Mouse (Mus musculus) left cerebral cortex, postnatal 25 days (tissue): Measurements from ENCODE around the gene Kmt2d. TPM values are rescaled to one million over a fixed set of nuclear protein-coding genes. Genes with fewer than 3 reads are reported as not detected.
A peak's percentile ranks its signal among the peaks of the same experiment; 100 is the strongest.

Experiments used
- DNase-seq, 2 experiments: peaks; one replicate each; pipeline ENCODE4 v3.0.0; 2022; ENCODE audit warnings: low spot score in 2 of 2, mixed read lengths in 1 of 2
- intact Hi-C: fragments of 180-260 bp; cut with DNase I; formaldehyde crosslinking; loops from one replicate; pipeline ENCODE4 v1.15.1; 2025
- total RNA-seq, 2 experiments: library from RNA; stranded (reverse); gene quantifications; 2 replicates each; pipeline ENCODE4 v1.2.3; 2021

The Kmt2d gene
- total RNA-seq, 2 experiments from 2014 or later, result 78.0 to 80.2 TPM

GRCm38 (mm10) chr15:98807895-98808650 is 62.9 kb downstream of the Kmt2d start:
- peak; percentile 86 to 90 for DNase-seq
- intact Hi-C loops, result loop anchor here (5.0 kb wide), 1 partner anchor 414 kb away; the partner anchor contains the start of gene Kcnh3

GRCm38 (mm10) chr15:98806809-98807770 is 63.9 kb downstream of the Kmt2d start:
- intact Hi-C loops, result loop anchor here (5.0 kb wide), 1 partner anchor 415 kb away; the partner anchor contains the start of gene Kcnh3
- DNase-seq, result peak in 1 of 2 experiments; percentile 45

GRCm38 (mm10) chr15:98806071-98806808 is 64.8 kb downstream of the Kmt2d start:
- intact Hi-C loops, result loop anchor here (5.0 kb wide), 1 partner anchor 416 kb away; the partner anchor contains the start of gene Kcnh3

DNA sequence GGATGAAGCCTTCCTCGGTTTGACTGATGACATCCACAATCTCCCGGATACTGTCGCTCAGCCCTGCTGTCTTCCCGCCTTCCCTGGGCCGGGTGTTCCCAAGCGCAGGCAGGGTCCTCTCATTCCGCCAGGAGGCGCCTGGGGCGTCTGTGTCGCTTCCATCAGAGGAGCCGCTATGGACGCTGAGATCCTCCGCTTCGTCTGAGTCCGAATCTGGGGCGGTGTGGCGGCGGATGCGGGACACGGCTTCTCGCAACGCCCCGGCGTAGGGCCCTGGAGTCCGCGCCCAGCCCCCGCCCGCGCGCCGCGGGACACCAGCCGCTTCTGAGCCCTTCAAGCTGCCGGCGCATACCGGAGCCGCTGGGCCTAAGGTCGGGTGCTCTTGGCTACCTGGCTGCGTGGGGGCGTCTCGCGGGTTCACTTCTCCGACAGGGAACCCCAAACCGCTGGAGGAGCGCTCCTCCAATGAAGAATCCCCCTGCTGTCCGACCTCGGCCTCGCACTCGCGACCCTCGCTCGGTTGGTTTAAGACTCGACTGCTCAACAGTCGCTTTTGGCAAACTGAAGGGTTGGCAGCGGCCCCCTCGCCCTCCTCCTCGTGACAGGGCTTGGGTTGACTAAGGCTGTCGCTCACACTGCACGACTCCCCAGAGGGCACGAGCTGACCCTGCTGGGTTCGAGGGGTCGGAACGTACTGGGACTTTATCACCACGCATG is 65.5 kb downstream of the Kmt2d start:
- intact Hi-C loops, result loop anchor here (1.0 to 5.0 kb wide), 2 partner anchors 25 to 417 kb away; partner anchors contain the start of gene Kcnh3
- DNase-seq, result peak; percentile 79 to 85

More at GRCm38 (mm10) chr15:98806071-98806808, 64.8 kb downstream of the Kmt2d start:
- DNase-seq, result no peak

DNA sequence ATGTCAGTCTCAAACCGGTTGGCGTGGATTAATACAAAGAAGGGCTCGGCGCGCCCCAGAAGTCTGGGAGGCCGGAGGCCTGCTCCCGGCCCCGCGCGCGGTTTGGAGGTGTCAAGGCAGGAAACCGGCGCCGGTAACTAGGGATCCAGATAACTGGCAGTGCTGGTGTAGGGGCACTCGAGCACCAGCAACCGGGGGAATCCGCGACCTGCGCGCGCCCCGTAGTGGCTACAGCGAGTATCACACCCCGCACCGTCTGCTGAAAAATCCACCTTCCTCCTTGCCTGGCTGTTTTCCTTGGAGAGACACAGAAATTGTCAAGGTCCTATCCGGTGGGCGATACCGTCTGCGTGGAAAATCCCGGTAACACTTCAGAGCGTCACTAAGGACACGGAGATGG is 67.0 kb downstream of the Kmt2d start:
- peak; percentile 90 to 95 for DNase-seq
- intact Hi-C loops, result loop anchor here (5.0 kb wide), 1 partner anchor 142 kb away; the partner anchor contains the start of gene Ddx23

DNA sequence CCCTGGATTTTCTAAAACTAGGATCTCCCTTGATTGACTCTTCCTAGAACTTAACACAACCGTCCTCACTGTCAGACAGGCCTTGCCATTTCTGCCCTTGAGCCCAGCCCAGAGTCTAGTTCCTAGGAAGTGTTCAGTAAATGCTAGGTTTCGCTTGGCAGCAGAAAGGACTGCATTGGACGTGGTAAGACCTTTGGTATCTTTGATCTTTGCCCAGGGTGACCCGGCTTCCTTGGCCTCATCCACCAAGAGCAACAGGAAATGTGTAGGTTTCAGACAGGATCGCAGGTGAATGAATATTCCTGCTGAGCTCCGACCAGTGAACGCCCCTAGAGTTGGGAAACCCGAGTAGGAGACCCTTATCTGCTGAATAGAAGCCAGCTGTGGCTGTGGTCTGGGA is 68.1 kb downstream of the Kmt2d start:
- intact Hi-C loops, result loop anchor here (5.0 kb wide), 1 partner anchor 141 kb away; the partner anchor contains the start of gene Ddx23
- DNase-seq, result no peak

GRCm38 (mm10) chr15:98799396-98799795 is 71.6 kb downstream of the Kmt2d start:
- DNase-seq, result peak; percentile 74 to 77
- intact Hi-C loops, result loop anchor here (10.0 kb wide), 1 partner anchor 225 kb away; the partner anchor contains the start of genes 4930415O20Rik and Ccnt1

GRCm38 (mm10) chr15:98798903-98799302 is 72.1 kb downstream of the Kmt2d start:
- intact Hi-C loops, result loop anchor here (10.0 kb wide), 1 partner anchor 224 kb away; the partner anchor contains the start of genes 4930415O20Rik and Ccnt1
- no peak for DNase-seq

- DNase-seq, result no peak
- intact Hi-C loops, result loop anchor here (10.0 kb wide), 1 partner anchor 223 kb away; the partner anchor contains the start of genes 4930415O20Rik and Ccnt1
These were observed 73.0 kb downstream of the Kmt2d start for GRCm38 (mm10) chr15:98797835-98798492.

- DNase-seq, result peak in 1 of 2 experiments; percentile 59
- intact Hi-C loops, result loop anchor here (10.0 kb wide), 1 partner anchor 222 kb away; the partner anchor contains the start of genes 4930415O20Rik and Ccnt1
These were observed 74.0 kb downstream of the Kmt2d start for GRCm38 (mm10) chr15:98796803-98797595.

DNA sequence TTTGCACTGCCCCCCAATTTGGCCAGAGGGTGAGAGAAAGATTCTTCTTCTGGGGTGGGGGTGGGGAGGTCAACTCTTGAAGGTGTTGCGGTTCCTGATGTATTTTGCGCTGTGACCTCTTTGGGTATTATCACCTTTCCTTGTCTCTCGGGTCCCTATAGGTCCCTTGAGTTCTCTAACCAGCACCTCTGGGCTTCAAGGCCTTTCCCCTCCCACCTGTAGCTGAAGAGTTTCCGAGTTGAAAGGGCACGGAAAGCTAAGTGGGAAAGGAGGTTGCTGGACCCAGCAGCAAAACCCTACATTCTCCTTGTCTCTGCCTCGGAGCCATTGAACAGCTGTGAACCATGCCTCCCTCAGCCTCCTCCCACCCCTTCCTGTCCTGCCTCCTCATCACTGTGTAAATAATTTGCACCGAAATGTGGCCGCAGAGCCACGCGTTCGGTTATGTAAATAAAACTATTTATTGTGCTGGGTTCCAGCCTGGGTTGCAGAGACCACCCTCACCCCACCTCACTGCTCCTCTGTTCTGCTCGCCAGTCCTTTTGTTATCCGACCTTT is 77.8 kb downstream of the Kmt2d start:
- no peak for DNase-seq
- intact Hi-C loops, result loop anchor here (10.0 kb wide), 1 partner anchor 218 kb away; the partner anchor contains the start of genes 4930415O20Rik and Ccnt1

DNA sequence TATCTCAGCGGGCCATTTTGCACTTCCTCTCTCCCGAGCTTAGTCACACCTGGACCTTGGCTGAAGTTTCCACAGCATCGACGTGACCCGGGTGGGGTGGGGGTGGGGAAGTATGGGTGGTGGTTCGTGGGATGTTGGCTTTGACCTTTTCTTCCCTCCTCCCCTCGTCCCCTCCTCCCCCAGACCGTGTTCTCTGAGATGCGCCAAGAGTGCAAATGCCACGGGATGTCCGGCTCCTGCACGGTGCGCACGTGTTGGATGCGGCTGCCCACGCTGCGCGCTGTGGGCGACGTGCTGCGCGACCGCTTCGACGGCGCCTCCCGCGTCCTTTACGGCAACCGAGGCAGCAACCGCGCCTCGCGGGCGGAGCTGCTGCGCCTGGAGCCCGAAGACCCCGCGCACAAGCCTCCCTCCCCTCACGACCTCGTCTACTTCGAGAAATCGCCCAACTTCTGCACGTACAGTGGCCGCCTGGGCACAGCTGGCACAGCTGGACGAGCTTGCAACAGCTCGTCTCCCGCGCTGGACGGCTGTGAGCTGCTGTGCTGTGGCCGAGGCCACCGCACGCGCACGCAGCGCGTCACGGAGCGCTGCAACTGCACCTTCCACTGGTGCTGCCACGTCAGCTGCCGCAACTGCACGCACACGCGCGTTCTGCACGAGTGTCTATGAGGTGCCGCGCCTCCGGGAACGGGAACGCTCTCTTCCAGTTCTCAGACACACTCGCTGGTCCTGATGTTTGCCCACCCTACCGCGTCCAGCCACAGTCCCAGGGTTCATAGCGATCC is 78.6 kb downstream of the Kmt2d start:
- intact Hi-C loops, result loop anchor here (10.0 kb wide), 1 partner anchor 218 kb away; the partner anchor contains the start of genes 4930415O20Rik and Ccnt1
- peak; percentile 69 to 70 for DNase-seq

DNA sequence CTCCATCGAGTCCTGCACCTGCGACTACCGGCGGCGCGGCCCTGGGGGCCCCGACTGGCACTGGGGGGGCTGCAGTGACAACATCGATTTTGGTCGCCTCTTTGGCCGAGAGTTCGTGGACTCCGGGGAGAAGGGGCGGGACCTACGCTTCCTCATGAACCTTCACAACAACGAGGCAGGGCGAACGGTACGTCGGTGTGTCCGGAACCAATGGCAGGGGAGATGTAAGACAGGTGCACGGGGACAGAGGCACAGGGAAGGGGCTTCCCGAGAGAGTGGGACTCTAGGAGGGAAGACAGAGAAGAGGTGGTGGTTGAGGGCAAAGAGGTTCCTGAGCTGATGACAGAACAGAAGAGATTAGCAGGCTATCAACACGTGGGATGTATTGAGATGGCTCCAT is 79.2 kb downstream of the Kmt2d start:
- DNase-seq, result no peak
- intact Hi-C loops, result loop anchor here (10.0 kb wide), 1 partner anchor 217 kb away; the partner anchor contains the start of genes 4930415O20Rik and Ccnt1

GRCm38 (mm10) chr15:98791221-98791620 is 79.8 kb downstream of the Kmt2d start:
- DNase-seq, result no peak
- intact Hi-C loops, result loop anchor here (10.0 kb wide), 1 partner anchor 216 kb away; the partner anchor contains the start of genes 4930415O20Rik and Ccnt1

GRCm38 (mm10) chr15:98790761-98791160 is 80.2 kb downstream of the Kmt2d start:
- intact Hi-C loops, result loop anchor here (10.0 kb wide), 1 partner anchor 216 kb away; the partner anchor contains the start of genes 4930415O20Rik and Ccnt1
- DNase-seq, result no peak
